Comparison of ENCODE assay signal across 16 mouse cellular contexts in the genomic region with DNA sequence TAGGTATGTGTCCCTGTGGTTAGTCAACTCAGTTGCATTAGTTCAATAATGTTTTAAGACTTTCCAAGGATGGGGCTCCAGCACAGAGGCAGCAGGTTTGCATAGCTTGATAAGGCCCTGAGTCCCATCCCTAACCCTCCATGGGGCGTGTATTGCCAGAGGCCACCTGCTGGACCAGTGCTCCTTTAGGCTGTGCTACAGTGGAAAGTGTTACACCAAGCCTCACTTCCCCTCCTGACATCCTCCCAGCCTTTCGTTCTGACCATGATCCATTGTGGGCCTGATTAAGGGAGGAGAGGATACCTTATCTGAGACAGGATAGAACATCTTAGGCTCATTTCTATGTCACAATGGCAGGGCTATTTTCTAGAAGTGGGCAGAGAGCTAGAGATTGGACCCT. TPM values are rescaled to one million over a fixed set of nuclear protein-coding genes. Genes with fewer than 3 reads are reported as not detected.
DNase-seq lines count a peak whose midpoint lies in the region; ATAC-seq and TF ChIP-seq lines count a peak whose summit lies in the region.
"Had no signal": no experiment of that assay in that cellular context is flagged by ENCODE, and none has a peak within 500 bp of the region (broad histone marks: within the 10 kb centered on the region; RNA-seq: fewer than 3 reads in every experiment).

No protein-coding gene starts in this region.

- no peak for DNase-seq in heart, postnatal 14 days
- peak; percentile 58 for DNase-seq in MEL (ENCODE audit: low read depth, low spot score)
- no peak for DNase-seq in layer of hippocampus, adult 9-10 months (ENCODE audit: low spot score)
- DNase-seq in cerebellum, postnatal 25 days = no peak
- DNase-seq: adrenal gland, postnatal 36 days; cerebellum, adult 11 months; gastrocnemius, postnatal 10 days; heart, postnatal 36 days; lung, postnatal 10 days had no signal

- H3K4me1 ChIP-seq in heart, embryonic 15.5 days (replicated peaks) = peaks cover 40% of the 10 kb centered on the region
- peaks cover 26 to 47% of the 10 kb centered on the region in 2 experiments for H3K4me1 ChIP-seq in MEL (ENCODE audit: control insufficient read depth in 1 of 2, insufficient read depth in 2 of 2, low read length in 2 of 2)
- peaks cover 95% of the 10 kb centered on the region for H3K4me1 ChIP-seq in erythroblast, embryonic 14.5 days (ENCODE audit: control insufficient read depth)
- peaks cover 65% of the 10 kb centered on the region for H3K4me1 ChIP-seq in liver, embryonic 16.5 days (ENCODE audit: control insufficient read depth, low read depth, low read length)

- TF ChIP-seq EP300 in MEL (IDR thresholded peaks at IDR 0.05; ENCODE audit: low read depth in 1 of 2, low read length in 2 of 2) = peak; percentile 16 to 23; a peak in 2 of 4 replicates

- no peak overlapping the region for H3K4me3 ChIP-seq in heart, embryonic 15.5 days
- H3K4me3 ChIP-seq in MEL (ENCODE audit: control insufficient read depth in 1 of 2, insufficient read depth in 1 of 2, low read depth in 2 of 2, low read length in 2 of 2) = no peak overlapping the region
- H3K4me3 ChIP-seq in erythroblast, embryonic 14.5 days (replicated peaks) = peak overlapping the region; percentile 56
- peak overlapping the region; percentile 37 for H3K4me3 ChIP-seq in liver, embryonic 16.5 days (ENCODE audit: low read depth, low read length)
- H3K4me3 ChIP-seq: limb, embryonic 12.5 days; midbrain, embryonic 13.5 days had no signal

- TF ChIP-seq POLR2A in MEL (IDR thresholded peaks at IDR 0.05; ENCODE audit: control insufficient read depth in 1 of 2, insufficient read depth in 1 of 2, low read depth in 1 of 2, low read length in 2 of 2, poor library complexity in 1 of 2) = 0 out of 4 replicates have a peak, but pooled peaks of 1 of the 2 experiments have one; percentile 18

- no peak; a peak in 1 of 6 replicates for TF ChIP-seq CTCF in MEL (IDR thresholded peaks at IDR 0.05 in 2 of 3, conservative IDR thresholded peaks at IDR 0.05 in 1 of 3; ENCODE audit: control insufficient read depth in 1 of 3, insufficient read depth in 1 of 3, low read depth in 2 of 3, low read length in 3 of 3, poor library complexity in 1 of 3, severe bottlenecking in 1 of 3)

- peak overlapping the region; percentile 43; the same call in 1 of the 2 replicates for H3K27ac ChIP-seq in heart, embryonic 15.5 days
- H3K27ac ChIP-seq in MEL (ENCODE audit: control insufficient read depth, low read depth, low read length) = peak overlapping the region; percentile 76
- peak overlapping the region; percentile 97 for H3K27ac ChIP-seq in liver, embryonic 16.5 days (ENCODE audit: low read length)
- H3K27ac ChIP-seq: limb, embryonic 12.5 days; midbrain, embryonic 13.5 days had no signal

- intact Hi-C loops in heart, postnatal 14 days (cut with DNase I) = no loop called here

- 64% methylated on average over 2 of the region's 2 CpGs for WGBS in heart, embryonic 15.5 days
- 20% methylated on average over 2 of the region's 2 CpGs for WGBS in liver, embryonic 16.5 days (ENCODE audit: insufficient replicate concordance)

- no peaks in the 10 kb centered on the region for H3K36me3 ChIP-seq in heart, embryonic 15.5 days
- peaks cover 0 to 35% of the 10 kb centered on the region in 2 experiments for H3K36me3 ChIP-seq in MEL (ENCODE audit: control insufficient read depth in 1 of 2, insufficient read depth in 2 of 2, low read length in 2 of 2)
- peaks cover 85% of the 10 kb centered on the region for H3K36me3 ChIP-seq in erythroblast, embryonic 14.5 days (ENCODE audit: control insufficient read depth)
- peaks cover 26% of the 10 kb centered on the region for H3K36me3 ChIP-seq in liver, embryonic 16.5 days (ENCODE audit: control insufficient read depth, insufficient read depth)

- TF ChIP-seq RAD21 in MEL (IDR thresholded peaks at IDR 0.05; ENCODE audit: low read depth, low read length) = no peak; the same call in 1 of the 2 replicates

- H3K27me3 ChIP-seq in heart, embryonic 15.5 days = no peaks in the 10 kb centered on the region
- H3K27me3 ChIP-seq in MEL (ENCODE audit: control insufficient read depth in 1 of 2, insufficient read depth in 2 of 2, low read length in 2 of 2) = no peaks in the 10 kb centered on the region
- no peaks in the 10 kb centered on the region for H3K27me3 ChIP-seq in erythroblast, embryonic 14.5 days (ENCODE audit: control insufficient read depth)
- no peaks in the 10 kb centered on the region for H3K27me3 ChIP-seq in liver, embryonic 16.5 days (ENCODE audit: control insufficient read depth, insufficient read depth, low read depth, low read length)
- H3K27me3 ChIP-seq: limb, embryonic 12.5 days; midbrain, embryonic 13.5 days had no signal

- H3K9me3 ChIP-seq in heart, embryonic 15.5 days (replicated peaks) = no peaks in the 10 kb centered on the region
- no peaks in the 10 kb centered on the region for H3K9me3 ChIP-seq in MEL (replicated peaks; ENCODE audit: insufficient read depth, low read length)
- H3K9me3 ChIP-seq in erythroblast, embryonic 14.5 days (ENCODE audit: control insufficient read depth, low read length) = peaks cover 16% of the 10 kb centered on the region
- no peaks in the 10 kb centered on the region for H3K9me3 ChIP-seq in liver, embryonic 16.5 days (replicated peaks; ENCODE audit: control insufficient read depth, low read length)
- H3K9me3 ChIP-seq: limb, embryonic 12.5 days; midbrain, embryonic 13.5 days had no signal

- H3K4me2 ChIP-seq in heart, embryonic 15.5 days = no peak overlapping the region
- H3K4me2 ChIP-seq in liver, embryonic 16.5 days (ENCODE audit: low read depth, low read length) = peak overlapping the region; percentile 78
- H3K4me2 ChIP-seq: limb, embryonic 12.5 days; midbrain, embryonic 13.5 days had no signal

- no peak overlapping the region for H3K9ac ChIP-seq in heart, embryonic 15.5 days
- H3K9ac ChIP-seq in MEL (ENCODE audit: control insufficient read depth, low read depth, low read length, poor library complexity, severe bottlenecking) = no peak overlapping the region
- H3K9ac ChIP-seq in liver, embryonic 16.5 days (ENCODE audit: low read depth, low read length) = peak overlapping the region; percentile 60
- H3K9ac ChIP-seq: limb, embryonic 12.5 days; midbrain, embryonic 13.5 days had no signal

- no peaks in the 10 kb centered on the region for H3K79me2 ChIP-seq in MEL (ENCODE audit: control insufficient read depth, insufficient read depth, low read length, poor library complexity)

- no peak for ATAC-seq in heart, embryonic 15.5 days (replicated peaks; ENCODE audit: insufficient number of reproducible peaks, insufficient read depth, low FRiP score, low read depth)
- ATAC-seq in liver, embryonic 16.5 days (ENCODE audit: low read depth) = peak; percentile 83
- ATAC-seq: forebrain, embryonic 16.5 days; inflammation-experienced regulatory T-cells, adult 6 months; midbrain, embryonic 13.5 days had no signal

TF ChIP-seq in MEL, 35 proteins besides CTCF, POLR2A, EP300 and RAD21 (continues in another document):
- TF ChIP-seq MXI1 (IDR thresholded peaks at IDR 0.05; ENCODE audit: low read depth, low read length) = no peak
- no peak for TF ChIP-seq GABPA (IDR thresholded peaks at IDR 0.05; ENCODE audit: low read depth, low read length)
- TF ChIP-seq ZMIZ1 (IDR thresholded peaks at IDR 0.05; ENCODE audit: low read depth, low read length) = no peak
- no peak for TF ChIP-seq CHD2 (IDR thresholded peaks at IDR 0.05; ENCODE audit: low read length)
- no peak for TF ChIP-seq ETS1 (IDR thresholded peaks at IDR 0.05; ENCODE audit: low read depth, low read length)
- 0 out of 2 replicates have a peak, but pooled peaks have one; percentile 37 for TF ChIP-seq RCOR1 (IDR thresholded peaks at IDR 0.05; ENCODE audit: low read depth, low read length)
- TF ChIP-seq JUND (IDR thresholded peaks at IDR 0.05; ENCODE audit: low read depth, low read length) = no peak
- 0 out of 2 replicates have a peak, but pooled peaks have one; percentile 25 for TF ChIP-seq MAX (IDR thresholded peaks at IDR 0.05; ENCODE audit: low read length)
- no peak for TF ChIP-seq E2F4 (IDR thresholded peaks at IDR 0.05; ENCODE audit: borderline replicate concordance, low read depth, low read length)
- TF ChIP-seq TCF12 (IDR thresholded peaks at IDR 0.05; ENCODE audit: low read depth, low read length) = 0 out of 2 replicates have a peak, but pooled peaks have one; percentile 3
- no peak for TF ChIP-seq ZNF384 (IDR thresholded peaks at IDR 0.05; ENCODE audit: low read depth, low read length)
- no peak for TF ChIP-seq SIN3A (IDR thresholded peaks at IDR 0.05; ENCODE audit: low read length)
- no peak for TF ChIP-seq USF2 (IDR thresholded peaks at IDR 0.05; ENCODE audit: borderline replicate concordance in 1 of 2, insufficient read depth in 1 of 2, low read depth in 1 of 2, low read length in 2 of 2)
- TF ChIP-seq MAFK (IDR thresholded peaks at IDR 0.05; ENCODE audit: borderline replicate concordance, low read depth, low read length) = no peak
- TF ChIP-seq HCFC1 (IDR thresholded peaks at IDR 0.05; ENCODE audit: low read depth, low read length) = no peak
- TF ChIP-seq ZKSCAN1 (IDR thresholded peaks at IDR 0.05; ENCODE audit: low read depth, low read length) = no peak
- no peak for TF ChIP-seq MAZ (IDR thresholded peaks at IDR 0.05; ENCODE audit: low read depth, low read length)
- no peak; the same call in 1 of the 2 replicates for TF ChIP-seq SMC3 (IDR thresholded peaks at IDR 0.05; ENCODE audit: low read depth, low read length)
- TF ChIP-seq MYB (IDR thresholded peaks at IDR 0.05; ENCODE audit: low read depth, low read length) = no peak
- no peak for TF ChIP-seq CHD1 (IDR thresholded peaks at IDR 0.05; ENCODE audit: low read depth, low read length)
- TF ChIP-seq POLR2AphosphoS2 (IDR thresholded peaks at IDR 0.05; ENCODE audit: low read length) = no peak
- no peak for TF ChIP-seq NRF1 (IDR thresholded peaks at IDR 0.05; ENCODE audit: insufficient read depth, low read depth, low read length, poor library complexity, severe bottlenecking)
- TF ChIP-seq BHLHE40 (IDR thresholded peaks at IDR 0.05; ENCODE audit: borderline replicate concordance, low read depth, low read length) = no peak
- no peak; the same call in 1 of the 2 replicates for TF ChIP-seq TAL1 (IDR thresholded peaks at IDR 0.05; ENCODE audit: low read length)
- no peak for TF ChIP-seq GATA1 (IDR thresholded peaks at IDR 0.05; ENCODE audit: low read depth, low read length)
- no peak for TF ChIP-seq KAT2A (conservative IDR thresholded peaks at IDR 0.05; ENCODE audit: low read depth, low read length)

RNA-seq across cellular contexts. Expression of gene Relt, which starts 19.4 kb away (rescaled TPM):
- polyA plus RNA-seq in heart, embryonic 15.5 days (2015; fragmentation: Nextera tagmentation; extraction: Ambion mirVana) = 2.5 and 4.9 TPM in 2 replicates
- total RNA-seq in heart, postnatal 14 days (2021) = 1 to 10 TPM; 2.4 to 3.3 TPM
- total RNA-seq in MEL (2012; rRNA removed) = 26.0 and 37.1 TPM in 2 replicates
- polyA plus RNA-seq in MEL (2012; ENCODE audit: insufficient read depth in 1 of 2, insufficient read length in 2 of 2, low read depth in 1 of 2, low replicate concordance in 2 of 2, missing spikeins in 1 of 2) = 10 to 100 TPM in 1 of 2 experiments, not detected in 1; 29.6 TPM
- polyA plus RNA-seq in erythroblast, embryonic 14.5 days (2012) = 16.3 and 17.6 TPM in 2 replicates
- 15.8 and 16.3 TPM in 2 replicates for polyA plus RNA-seq in liver, embryonic 16.5 days (2015; fragmentation: Nextera tagmentation; extraction: Ambion mirVana)

Comparison
In these comparisons a context has a peak if more than half of its experiments do, and no peak if none do; other contexts are left out.
1. H3K27ac ChIP-seq: peak in every context shown above with its lines; median percentile 97 in liver, embryonic 16.5 days; 76 in MEL; 43 in heart, embryonic 15.5 days.
2. H3K4me3 ChIP-seq: peak in erythroblast, embryonic 14.5 days (single experiment) and liver, embryonic 16.5 days (single experiment); none in heart, embryonic 15.5 days (single experiment) and MEL (0 of 2).